Mouse (Mus musculus): ENCODE data around the gene Fut1.

DNA sequence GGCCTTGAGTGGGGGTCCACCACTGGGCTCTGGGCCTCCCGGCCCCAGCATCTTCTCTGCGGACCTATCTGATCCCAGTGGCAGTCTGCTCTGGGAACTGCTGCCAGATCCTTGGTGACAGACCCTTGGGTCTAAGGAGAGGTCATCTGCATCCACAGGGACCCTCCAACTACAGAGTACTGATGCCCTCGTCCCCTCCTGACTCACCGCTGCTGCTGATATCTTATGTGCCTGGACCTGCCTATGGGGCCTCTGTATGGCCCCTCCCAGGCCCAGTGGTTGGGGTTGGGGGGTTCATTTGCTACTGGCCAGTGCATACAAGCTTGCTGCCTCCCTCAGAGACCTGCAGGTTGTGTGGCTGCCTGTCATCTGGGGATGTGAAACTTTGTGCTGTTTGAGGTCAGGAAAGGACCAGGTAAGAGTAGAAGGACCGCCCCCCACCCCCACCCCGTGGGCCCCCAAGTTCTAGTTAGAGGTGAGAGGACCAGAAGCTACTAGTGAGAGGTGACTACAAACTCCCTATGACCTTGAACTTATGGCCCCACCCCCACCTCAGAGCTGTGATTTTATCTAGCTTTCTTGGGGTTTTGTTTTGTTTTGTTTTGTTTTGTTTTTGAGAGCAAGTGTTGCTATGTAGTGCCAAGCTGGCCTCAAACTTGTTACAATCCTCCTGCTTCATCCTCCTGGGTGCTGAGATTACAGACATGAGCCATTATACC lies 27.9 kb downstream of the Fut1 start:
- no peak for TF ChIP-seq CTCF (IDR thresholded peaks at IDR 0.05; ENCODE audit: control insufficient read depth, insufficient read depth, insufficient replicate concordance, low read depth, low read length)
- TF ChIP-seq POLR2A (IDR thresholded peaks at IDR 0.05; ENCODE audit: control insufficient read depth, low read depth, low read length) = no peak

Data from testis, adult 2 months (tissue).